Mouse (Mus musculus): ENCODE measurements around the gene Tspan18.

Tspan18 gene

DNA sequence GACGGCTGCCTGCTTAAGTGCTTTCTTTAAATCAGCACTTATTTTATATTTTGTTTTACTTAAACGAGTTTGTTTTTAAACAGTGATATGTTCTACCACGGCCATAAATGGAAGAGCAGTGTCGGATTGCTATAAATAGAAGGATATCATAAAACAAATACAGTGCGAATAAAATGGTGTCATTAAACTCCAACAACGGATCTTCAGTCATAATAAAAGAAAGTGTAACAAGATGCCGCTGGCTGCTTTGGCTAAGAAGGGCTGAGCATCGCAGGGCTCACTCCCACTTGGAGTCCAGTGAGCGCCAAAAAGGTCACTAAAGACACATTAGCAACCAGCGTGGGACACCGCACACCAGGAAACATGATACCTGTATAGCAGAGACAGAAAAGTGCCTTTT lies 1.7 kb upstream of the Tspan18 start:
- DNase-seq: no peak

DNA sequence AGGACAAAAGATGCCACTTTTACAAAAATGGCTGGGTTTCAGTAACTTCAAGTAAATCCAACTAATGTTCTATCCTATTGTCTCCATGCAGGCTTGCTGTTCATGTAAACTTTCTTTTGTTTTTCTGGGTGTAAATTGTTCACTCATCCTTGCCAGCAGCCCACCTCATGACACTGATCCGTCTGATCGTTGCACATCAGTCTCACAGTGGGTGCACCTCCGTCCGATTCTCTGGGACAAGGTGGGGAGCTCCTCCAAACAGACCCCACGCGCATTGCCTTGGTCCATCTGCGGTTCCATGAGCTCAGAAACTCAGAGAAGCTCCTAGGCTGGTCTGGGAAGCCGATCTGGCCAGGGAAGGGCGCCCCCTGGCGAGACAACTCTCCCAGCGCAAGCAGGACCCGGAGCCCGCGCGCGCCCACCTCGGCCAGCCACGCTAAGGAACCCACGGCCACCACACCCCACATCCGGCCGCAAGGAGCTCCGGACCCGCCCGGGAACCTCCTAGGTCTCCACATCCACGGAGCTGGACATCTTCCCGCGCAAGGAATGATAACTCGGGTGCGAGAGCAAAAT lies 976 bp downstream of the Tspan18 start:
- peak; percentile 89 for DNase-seq

DNA sequence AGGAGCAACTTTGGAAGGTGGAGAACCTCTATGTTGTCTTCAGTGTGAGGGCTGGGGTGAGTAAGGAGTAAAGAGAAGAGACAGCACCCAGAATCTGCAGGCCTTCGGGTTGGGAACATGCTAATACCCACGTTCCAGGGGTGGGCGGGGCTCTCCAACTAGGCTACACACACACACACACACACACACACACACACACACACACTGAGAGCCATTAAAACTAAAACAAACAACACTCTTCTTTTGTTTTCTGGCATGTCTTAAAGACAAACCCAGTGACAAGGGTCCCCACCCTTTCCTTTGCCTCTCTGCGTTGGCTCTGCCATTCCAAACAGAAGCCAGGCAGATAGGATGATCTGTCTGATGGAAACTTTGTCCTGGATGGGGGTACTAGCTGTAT lies 2.0 kb downstream of the Tspan18 start:
- no peak for DNase-seq

DNA sequence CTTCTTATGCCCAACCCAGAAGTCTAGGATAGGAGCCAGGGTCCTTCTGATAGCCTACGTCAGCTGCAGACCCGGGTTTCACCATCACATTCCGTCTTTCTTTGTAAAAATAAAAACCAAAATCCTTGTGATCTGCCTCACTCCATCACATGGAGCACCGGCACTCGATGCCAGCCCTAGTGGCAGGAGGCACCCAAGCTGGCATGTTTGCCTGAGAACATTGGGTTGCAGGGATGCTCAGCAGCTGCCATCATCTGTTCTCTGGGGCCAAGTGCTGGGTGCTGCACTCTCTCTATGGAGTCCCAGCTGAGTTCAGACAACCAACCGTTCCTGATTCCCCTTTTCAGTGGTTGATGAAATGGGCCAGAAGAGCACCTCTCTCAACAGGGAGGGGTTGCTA lies 3.2 kb downstream of the Tspan18 start:
- DNase-seq: no peak

DNA sequence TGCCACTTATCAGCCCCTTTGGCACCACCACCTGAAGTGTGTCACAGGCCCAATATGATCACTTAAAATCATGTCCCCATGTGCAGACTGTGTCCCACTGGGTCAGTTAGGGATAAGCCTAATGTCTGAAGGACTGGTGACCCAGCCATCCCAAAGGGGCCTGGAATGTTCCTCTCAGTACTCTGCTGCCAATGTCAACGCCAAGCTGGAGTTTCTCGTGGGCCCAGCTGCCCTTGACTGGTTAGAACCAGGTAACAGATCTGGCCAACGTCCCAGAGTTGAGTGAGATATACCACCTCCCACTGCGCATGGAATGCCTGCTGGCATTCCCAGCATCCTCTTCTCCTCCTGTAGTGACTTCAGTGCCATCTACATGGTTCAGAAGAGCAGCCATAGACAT lies 5.2 kb downstream of the Tspan18 start:
- DNase-seq: no peak

DNA sequence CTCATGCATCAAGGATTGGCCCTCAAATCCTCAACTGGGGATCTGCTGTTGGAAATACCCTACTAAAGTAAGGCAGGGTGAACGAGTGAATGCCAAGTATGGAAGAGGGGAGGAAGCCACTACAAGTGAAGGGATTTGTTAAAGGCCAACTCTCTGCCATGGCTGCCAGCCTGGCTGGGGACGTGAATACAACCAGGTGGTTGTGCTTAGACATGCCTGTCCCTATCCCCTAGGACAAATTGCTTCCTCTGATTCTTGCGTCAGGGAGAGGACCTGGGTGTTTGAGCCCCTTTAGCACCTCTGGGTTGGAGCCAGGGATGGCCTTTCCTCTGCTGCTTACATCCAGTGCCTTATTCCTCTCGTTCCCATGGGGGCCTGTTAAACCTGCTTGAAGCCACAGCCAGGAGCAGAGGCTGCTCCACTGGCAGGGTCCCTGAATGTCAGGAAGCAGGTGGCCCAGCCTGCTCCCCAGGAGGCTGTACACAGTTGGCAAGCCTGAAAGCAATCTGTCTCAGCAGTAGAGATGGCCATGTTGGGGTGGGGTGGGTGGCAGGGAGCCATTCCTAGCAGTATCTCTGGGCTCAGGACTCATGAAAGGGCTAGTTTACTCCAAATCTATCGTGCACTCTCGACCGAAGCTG lies 6.3 kb downstream of the Tspan18 start:
- no peak for DNase-seq

DNA sequence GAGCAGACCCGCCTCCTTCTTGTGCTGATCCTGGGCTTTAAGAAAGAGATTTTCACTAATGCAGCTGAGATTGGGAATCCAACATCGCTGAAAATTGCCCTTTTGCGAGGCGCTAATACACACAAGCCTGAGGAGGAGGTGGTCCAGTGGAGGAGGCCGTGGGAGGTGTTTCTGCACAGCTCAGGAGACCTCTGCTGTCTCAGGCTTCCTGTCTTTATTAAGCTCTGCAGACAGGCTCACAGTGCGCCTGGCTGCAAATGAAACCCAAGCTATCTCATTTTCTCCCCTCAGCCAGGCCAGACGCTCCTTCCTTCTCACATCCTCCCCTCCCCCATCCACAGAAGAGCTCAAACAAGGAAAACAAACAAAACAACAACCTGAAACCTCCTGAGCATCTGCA lies 9.6 kb downstream of the Tspan18 start:
- DNase-seq: no peak

DNA sequence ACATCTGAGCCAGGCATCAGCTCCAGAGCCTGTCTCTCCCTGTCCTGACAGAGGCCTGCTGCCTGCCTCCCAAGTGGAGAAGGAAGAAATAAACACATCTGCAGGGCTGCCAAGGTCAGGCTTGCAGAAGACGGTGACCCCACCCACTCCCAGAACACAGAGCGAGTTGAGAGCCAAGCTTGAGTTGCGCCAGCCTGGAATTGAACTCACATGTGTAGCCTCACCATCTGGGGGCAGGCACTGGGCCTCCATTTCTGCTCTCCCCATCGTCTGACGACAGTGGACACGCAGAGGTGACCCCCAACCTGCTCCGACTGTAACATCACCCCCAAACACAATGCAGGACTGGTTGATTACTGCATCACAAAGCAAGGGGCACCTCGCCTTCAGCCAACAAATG lies 12.4 kb downstream of the Tspan18 start:
- DNase-seq: no peak

DNA sequence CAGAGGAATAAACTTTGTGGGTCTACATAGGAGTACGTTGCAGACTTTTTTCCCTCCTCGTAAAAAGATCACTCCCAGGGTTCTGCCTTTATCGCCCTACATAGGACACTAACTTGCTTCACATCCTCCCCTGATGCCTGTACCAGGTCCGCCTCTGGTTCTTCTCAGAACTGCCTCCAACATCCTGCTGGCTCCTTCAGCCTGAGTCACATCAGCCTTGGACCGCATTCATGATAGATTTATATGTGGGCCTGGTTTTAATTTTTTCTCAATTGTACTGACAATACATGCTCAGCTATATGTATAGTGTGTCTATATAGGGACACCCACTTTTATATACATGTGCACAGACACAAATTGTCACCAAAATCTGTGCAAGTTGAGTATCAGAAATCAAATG lies 14.0 kb downstream of the Tspan18 start:
- no peak for DNase-seq

DNA sequence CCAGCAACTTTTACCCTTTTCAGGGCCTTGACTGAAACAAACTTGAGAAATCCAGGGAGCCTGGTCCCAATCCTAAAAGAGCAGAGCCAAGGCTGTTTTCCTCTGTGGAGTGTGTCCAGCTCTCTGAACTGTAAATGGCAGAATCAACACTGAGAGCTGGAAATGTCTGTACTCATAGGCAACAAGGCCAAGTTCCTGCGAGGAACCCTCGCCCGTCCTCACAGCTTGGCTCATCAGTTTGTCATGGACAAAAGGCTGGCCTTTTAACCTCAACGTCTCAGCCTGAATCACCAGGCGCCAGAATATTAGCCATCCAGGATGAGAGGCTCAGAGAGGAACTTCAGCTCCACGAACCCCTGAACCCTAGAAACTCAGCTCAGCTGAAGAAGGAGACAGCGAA lies 14.7 kb downstream of the Tspan18 start:
- DNase-seq: no peak

DNA sequence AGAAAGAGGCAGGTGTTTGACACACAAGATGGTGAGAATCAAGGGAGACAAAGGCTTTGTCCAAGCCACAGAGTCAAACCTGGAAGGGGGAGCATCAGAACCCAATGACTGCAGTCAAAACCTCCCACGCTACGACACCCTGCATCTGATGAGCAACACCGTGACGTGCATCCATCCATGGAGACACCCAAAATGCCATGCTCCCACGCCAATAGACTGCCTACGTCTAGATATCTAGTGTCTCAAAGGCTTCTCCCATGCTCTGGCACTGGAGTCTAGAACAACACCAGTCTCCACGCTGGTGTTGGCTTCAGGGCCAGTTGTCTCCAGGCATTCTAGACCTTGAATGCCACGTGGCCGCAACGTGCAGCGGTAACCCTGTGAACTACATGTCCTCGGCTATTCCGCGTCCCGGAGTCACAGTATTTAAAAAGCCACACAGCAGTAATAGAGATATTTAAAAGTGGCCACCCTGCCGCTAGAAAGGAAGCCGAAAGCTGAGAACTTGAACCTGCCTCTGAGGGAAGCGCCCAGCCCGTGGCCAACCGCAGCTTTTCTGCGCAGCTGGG lies 15.4 kb downstream of the Tspan18 start:
- no peak for DNase-seq

DNA sequence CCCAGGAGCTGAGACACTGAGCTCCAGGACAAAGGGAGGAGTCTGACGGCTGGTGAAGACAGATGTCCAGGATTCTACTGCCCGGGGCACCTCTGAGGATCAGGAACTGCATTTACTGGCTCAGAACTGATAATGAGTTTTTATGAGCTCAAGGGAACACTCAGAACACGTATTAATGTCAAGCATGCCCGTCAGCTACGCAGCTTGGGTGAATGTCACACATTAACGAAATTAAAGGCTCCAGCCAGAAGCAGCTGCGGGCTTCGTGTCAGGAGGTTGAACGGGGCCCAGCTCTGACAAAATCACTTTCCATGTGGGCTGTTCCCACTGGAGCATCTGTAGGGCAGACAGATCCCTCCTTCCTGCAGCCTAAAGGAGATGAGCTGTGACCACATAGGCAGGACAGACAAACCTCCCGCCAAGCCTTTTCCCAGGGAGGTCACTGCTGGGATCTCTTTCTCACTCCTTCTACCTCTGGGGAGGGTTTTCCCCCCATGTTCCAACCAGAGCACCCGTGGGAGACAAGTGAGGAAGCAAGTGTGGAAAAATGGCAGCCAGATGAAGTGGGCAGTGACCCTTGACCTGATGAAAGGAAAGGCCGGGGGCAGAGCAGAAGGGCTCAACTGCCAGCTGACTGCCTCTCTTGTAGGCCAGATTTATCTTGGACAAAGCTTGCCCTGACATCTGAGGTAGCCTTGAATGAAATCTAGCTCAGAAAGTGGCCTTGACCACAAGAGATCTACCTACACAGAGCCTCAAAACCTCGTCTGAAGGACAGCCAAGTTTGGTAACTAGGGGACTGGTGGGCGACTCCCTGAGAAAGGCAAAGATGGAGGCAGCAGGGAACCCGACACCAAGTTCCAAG lies 20.3 kb downstream of the Tspan18 start:
- DNase-seq: peak; percentile 77

DNA sequence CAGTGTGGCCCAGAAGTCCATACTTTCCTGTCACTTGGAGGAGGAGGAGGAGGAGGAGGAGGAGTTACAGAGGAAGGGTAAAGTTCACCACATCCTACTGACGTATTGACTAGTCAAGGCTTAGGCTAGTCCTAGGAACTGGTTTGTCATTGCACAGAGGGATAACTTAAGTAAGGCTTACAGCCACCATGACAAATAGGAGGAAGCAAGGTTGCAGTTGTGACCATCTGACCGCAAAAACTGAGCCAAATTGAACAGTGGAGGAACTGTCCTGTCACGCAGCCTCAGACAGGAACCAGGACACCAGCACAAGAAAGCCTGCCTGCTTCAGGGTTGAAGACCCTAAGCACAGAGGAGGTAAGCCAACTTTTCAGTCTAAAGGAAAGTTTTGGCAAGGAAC lies 21.8 kb downstream of the Tspan18 start:
- no peak for DNase-seq

DNA sequence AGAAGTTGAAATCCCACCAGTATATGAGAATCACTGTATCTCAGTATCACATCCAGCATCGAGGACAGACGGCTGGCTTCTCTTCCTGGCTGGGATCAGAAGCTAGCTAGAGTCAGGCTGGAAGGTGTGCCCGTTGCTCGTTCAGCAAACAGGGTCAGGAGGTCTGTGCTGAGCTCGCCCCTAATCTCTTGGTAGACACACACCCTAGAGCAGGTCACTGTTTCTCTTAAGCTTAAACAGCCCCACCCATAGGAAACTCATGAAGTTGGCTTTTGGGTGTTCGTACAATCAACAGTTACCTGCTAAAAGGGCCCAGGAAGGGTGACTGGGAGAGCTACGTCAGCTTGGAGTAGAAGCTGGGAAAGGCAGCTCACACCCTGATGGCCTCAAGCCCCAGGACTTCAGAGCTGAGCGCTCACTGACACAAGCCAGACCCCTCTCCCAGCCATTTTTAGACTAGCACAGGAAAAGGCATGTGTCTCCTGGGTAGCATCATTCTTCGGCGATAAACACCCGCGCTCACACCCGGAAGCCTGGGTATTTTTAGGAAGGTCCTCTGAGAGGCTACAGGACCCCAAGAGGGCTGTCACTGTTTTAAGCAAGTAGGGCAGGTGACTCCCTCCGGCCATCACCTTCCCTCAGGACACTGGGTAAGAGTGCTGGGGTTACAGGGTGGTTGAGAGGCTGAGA lies 24.4 kb downstream of the Tspan18 start:
- no peak for DNase-seq

DNA sequence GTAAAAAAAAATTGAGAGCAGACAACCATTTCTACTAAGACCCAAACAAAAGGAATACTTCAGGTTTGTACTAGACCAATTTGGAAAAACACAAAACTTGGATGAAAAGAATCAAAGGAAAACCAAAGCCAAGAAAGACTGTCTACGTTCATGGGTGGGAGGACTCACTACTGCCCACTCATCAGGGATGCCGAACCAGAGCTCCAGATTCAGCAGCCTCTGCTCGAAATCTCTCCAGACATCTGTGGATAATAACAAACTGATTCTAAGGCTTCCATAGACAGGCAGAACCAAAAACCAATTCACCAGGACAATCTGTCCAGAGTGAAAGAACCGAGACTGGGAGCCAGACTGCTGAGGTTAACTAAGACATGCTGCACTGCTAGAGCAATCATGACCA lies 27.4 kb downstream of the Tspan18 start:
- no peak for DNase-seq

DNA sequence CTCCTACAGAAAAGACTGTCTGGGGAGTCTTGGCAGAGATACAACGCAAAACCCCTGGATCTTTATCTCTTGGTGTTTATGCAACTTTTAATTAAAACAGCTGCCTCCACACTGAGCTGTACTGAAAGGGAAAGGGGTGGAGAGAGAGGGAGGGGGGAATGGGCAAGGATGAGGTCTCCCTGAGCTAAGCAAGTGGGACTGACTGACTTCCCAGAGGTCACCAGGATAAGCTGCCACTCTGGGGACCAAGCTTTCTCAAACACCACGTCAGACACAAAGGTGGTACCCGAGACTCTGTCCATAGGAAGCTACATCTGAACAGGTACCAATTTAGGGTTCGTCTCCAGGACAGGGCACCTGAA lies 30.1 kb downstream of the Tspan18 start:
- no peak for DNase-seq

DNA sequence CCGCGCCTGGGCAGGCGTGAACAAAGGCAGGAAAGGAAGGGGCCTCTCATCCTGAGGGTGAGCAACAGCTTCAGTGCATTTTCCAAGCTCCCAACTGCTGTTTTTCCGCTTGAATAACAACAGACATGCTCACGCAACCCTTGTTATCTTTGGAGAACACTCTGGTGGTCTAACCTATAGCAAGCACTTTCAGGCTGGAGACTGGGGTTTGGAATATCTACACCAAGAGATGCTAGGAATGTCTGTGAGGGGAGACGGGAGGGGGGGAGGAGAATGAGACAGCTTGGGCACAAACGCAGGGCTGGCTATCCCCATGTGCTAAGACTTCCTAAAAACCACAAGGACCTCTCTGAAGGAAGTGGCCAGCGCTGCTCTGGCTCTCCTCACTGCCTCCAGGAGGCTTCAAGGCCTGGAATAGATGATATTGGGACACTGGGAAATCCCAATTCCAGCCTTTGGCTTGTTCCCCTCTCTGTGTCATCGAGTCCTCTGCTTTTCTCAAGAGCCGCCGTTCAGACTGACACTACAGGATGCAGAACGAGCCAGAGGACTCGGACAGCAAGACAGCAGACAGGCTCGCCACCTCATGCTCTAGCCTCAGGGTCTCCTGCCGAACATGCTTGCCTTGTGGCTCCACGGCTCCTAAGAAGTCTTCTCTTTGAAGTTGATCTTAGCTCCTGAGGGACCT lies 30.6 kb downstream of the Tspan18 start:
- peak; percentile 73 for DNase-seq

DNA sequence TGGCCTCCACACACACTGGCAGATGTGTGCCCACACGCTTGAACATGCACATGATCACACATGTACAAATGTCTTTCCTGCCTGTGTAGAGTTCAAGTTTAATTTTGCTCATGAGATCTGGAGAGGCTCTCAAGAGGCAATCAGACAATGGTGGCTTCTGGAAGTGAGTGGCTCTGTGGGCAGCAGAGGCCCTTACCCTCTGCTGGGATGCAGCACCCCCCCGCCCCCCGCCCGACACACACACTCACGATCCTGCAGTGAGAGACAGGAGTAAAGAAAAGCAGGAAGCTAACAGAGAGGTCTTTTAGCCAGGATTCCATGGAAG lies 31.1 kb downstream of the Tspan18 start:
- no peak for DNase-seq

DNA sequence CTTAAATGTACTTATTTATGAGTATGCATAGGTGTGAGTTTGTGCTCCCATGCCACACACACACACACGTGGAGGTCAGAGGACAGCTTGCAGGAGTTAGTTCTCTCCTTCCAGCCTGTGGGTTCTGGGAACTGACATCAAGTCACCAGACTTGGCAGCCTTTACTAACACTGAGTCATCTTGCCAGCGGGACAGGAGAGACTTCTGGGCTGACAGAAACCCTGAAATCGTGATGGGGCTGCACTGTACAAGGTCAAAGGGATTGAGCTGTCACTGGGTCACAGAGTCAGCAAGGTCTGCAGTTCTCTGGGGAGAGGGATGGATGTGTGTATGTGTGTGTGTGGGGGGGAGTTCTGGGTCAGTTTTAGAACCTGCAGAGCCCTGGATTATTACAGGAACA lies 36.6 kb downstream of the Tspan18 start:
- no peak for DNase-seq

DNA sequence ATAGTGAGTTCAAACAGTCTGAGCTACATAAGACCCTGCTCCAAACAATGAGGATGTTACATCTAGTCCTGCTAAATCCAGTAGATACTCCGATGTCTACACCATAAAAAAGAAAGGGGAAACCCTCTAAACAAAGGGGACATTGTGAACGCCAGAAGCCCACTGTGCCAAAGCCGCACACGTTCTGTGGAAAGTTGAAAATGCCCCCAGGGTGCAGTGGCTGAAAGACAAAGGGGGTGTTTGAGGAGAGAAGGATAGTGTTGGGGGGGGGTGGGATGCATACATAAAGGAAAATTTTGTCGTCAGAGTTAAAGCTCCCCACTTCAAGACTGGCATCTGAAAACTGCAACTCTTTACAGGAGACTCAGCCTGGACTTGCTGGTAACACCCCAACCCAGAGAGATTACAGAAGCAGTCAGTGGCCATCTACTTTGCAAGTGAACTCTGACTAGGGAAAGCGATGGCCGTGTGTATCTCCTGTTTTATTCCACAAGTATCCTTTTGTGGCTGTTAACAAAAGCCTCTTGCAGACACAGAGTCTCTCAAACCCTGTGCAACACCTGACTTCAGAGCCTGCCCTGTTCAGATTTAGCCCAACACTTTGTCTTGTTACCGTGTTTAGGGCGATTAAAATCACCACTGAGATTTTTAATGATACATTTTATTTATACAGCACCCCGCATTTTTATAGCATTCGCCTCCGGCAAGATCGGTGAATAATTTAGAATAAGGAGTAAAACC lies 42.9 kb downstream of the Tspan18 start:
- DNase-seq: peak; percentile 65

DNA sequence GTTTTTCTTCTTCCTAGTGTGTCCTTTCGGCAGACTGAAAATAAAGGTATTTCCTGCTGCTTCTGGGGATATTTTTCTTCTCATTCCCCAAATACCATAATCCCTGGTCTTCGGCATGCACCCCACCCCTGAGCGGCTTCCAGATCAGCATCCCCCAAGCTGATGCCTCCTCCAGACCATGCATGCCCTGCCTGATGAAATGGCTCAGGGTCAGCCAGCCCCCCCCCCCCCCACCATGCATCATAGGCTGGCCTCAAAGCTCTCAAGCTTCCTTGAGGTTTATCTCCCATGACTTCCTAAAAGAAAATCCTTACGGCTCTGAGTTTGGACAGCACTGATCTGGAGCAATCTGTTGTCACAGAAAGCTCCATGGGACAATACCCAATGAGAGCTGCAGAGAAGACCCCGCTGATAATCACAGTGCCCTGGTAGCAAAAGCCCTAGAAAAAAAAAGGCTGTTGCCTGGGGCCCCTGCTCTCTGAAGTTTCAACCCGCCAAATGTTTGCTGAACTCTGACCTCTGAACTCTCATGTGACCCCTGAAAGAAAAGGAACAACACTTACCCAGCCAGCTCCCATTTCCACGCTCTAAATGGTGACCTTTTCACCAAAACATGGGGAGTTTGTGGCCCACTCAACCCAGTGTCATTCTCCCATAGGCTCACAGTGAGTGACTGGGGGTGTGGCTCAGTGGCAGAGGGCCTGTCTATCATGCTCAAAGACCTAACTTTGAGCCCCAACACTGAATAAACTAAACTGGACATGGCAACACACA lies 43.8 kb downstream of the Tspan18 start:
- DNase-seq: peak; percentile 36
